Mouse (Mus musculus) inflammation-experienced regulatory T-cells, adult 6 months (primary cell): Measurements from ENCODE around the gene Cacna1d. TPM values are rescaled to one million over a fixed set of nuclear protein-coding genes. Genes with fewer than 3 reads are reported as not detected.

Experiments
- ATAC-seq: one replicate; pipeline ENCODE4 v1.8.0; 2017
- polyA plus RNA-seq, 3 experiments: library from polyadenylated mRNA; unstranded; fragments of 100-300 nt; shearing (Covaris generic); gene quantifications; one replicate each; pipeline ENCODE4 v1.2.1; 2017

Cacna1d gene
- polyA plus RNA-seq, 3 experiments from 2014 or later = 1.4 to 3.4 (median 2.8) TPM

DNA sequence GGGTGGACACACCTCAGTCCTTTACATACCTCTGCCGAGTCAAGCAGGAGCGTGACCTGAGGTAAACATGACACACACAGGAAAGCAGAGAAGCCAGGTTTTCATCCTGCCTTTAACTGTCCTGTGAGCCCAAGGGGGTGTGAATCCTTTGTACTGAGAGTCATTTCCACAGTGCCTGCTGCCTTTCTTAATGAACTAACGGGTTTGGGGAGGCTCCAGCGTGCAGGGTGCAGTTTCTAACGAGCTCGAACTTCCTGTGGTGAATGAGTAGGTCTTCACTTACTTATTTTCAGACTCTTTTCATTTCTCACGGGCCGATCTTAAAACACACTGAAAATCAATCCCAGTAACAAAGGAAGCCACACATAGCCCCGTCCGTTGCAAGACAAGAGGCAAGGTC is 476.8 kb downstream of the Cacna1d start:
- ATAC-seq = peak; percentile 46

DNA sequence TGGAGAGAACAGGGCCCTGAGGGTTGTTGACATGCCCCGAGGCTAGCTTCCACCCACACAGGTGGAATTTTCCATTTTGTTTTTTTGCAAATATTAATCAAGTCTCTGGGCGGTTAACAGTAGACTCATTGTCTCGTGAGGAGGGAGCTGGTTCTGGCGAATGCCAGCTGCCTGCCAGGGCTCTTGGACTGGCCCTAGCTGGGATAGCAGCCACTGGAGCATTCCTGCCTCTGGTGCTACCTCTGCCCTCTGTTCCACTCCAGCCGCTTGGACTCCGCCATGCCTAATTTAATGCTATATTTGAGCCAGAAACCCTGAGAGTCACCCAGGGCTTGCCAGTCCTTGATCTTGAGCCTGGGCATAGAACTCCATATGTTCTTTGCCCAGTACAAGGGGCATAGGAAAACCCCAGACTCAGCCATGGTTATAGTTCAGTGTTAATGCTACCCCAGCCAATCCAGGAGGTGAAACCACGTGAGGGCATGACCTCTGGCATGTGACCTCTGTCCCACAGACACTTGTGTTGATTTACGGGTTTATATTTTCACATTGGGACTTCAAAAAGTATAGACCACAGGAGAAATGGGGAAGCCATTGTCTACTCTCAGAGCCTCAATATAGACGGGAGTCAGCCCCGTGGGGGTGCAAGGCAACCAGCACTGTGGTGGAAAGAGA is 479.2 kb downstream of the Cacna1d start:
- ATAC-seq = no peak

DNA sequence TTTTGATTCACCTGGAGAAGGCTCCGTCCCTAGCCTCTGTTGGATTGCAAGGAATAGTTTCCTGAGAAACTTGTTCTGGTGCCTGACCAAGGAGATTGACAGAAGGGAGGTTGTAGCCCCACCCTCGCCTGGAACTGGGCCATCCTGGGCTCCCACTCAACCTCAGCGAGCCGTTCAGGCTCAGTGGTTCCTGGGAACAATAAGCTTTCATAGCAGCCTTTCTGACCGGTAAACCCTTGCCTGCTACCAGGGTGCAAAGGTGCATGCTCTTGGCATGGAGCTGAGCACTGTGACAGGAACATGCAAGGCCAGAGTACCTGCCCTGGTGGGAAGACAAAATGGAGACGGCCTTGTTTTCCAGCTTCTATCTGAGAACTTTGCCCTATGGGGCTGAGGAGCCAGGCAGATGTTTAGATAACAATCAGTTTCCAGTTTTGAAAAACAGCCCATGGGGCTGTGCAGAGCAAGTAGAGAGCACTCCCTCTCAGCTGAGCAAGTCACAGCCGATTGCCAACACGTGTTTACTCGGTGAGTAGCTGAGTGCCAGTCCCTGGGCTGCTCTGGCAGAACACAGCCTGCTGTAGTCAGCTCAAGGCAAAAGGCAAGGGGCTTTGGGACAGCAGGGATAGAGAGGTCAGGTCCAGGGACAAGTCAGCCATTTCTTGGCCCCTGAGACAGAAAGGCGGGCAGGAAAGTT is 481.2 kb downstream of the Cacna1d start:
- ATAC-seq = no peak

DNA sequence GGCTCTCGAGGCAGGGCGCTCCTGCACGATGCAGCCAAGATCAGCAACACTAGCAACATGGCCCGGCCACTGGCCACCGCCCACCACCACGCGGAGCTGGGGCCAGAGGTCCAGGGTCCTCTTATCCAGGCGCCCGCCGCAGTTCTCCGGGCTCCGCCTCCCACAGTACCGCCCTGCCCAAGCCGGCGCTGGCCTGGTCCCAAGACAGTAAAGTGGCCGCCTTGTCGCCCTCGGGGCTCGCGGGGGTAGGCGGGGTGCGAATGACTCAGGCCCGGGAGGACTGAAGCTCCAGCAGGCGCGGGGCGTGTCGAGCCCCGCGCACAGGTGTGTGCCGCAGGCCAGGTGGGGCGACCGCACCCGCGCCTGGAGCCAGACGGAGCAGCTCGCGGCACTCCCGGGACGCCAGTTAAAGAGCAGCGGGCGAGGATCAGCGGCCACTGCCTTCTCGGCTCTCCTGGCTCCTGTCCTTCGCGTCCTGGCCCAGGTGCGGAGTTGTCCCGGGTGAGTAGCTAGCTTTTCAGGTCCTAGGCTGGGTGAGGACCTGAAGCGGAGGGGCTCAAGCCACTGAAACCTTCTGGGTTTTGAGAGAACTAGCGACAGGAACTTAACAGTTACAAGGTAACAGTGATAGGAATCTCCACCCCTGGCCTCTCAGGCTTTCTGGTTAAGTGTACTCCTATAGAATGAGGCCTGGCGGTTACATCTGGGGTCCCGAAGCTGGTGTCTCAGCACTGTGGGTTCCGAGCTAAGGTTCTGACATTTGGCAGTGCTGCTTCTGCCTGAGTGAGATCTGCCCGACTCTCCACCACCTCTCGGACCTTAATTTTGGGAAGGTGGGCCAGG is 482.3 kb downstream of the Cacna1d start, which contains the start of the genes Il17rb and Chdh:
TSS of gene Il17rb (minus strand) at position 164 of the 843 bp plus-strand sequence.
TSS of gene Chdh (plus strand) at position 291 of the 843 bp plus-strand sequence.
- peak; percentile 63 for ATAC-seq

DNA sequence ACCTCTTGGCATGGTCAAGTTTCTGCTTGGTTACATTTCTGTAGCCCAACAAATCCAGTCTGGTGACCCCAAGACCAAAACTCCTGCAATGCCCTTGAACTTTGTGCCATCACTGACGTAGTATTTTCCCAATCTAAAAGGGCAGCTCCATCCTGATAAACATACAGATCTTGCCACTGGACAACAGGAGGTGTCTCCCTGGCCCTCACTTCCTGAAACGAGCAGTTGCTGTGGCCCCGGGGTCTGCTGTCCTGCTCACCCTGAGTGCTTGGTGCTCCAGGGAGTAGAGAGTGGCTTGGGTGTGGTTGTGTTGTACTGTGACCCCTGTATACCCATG is 491.8 kb downstream of the Cacna1d start:
- ATAC-seq = no peak

DNA sequence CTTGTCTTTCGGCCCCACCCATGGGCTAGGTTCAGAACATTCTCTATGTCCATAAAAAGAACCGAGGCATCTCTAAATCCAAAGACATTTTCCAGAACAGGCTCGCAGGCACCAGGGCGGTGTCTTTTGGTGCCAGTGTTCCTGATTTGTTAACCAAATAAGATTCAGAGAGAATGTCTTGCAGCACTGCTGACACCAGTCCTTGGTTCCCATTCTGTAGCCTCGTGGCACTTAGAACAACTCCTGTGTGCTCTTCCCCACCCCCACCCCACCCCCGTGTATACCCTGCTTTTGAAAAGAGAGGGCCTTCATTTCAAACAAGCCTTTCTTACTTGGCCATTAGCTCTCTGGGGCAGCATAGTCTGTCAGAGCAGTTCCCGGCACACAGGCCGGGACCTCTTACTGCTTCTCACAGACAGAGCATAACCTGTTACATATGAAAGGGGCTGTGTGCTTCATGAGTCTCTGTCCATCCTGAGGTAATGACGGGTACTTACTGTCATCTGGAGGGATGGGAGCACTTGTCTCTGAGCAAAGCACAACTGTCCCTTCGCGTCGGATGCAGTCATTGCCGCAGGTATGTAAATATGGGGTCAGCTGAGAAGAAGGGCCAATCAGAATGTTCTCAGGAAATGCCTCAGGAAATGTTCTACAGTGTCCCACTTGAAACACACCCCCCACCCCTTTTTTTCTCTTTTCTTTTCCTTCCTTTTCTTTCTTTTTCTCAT is 492.3 kb downstream of the Cacna1d start:
- ATAC-seq = no peak

DNA sequence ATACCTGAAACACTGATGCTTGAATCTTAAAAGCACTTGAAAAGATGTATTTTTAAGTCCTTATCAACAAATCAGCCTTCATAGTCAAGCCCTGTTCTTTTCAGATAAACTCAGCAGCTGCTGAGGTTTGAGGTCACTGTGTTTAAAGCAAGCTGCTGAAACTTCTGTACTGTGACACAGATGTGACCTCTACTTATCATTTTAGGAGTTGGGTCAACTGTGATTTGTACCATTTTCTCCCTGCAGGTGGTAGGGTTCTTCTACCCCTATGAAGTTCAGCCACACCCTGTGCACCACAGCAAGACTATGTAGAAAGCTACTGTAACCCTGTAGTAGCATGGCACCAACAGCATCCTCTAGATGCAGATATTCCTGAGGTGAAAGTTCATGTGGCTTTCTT is 493.9 kb downstream of the Cacna1d start:
- ATAC-seq = no peak

DNA sequence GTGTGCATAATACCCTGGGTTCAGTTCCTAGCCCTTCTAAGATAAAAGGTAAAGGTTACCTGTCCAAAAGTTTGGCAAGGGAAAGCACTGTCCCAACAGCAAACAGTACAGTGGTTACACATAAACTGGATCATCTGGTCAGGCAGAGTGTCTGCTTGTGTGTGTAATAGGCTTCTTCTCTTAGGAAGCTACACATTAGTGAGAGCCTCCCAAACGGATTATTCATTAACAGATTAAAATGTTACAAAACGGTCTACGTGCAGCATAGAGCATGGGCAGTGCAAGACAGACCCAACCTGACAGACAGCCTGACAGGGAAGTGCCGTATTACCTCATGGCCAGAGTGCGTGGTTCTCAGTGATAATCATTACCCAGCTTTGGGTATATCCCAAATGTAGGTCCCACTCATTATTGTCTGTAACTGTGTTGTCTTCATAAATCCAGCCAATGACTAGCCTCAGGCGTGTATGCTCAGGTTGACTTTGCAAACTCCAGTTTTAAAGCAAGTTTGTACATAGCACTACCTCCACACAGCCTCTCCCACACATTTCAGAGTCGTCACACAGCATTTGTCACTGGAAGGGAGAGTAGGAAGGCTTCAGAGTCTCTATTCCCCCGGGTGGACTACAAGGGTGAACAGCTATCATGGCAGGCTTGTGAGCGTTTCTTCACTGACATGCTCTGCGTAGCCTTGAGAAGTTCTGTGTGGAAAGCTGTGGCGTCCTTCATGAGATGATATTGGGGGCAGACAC is 495.1 kb downstream of the Cacna1d start:
- no peak for ATAC-seq

DNA sequence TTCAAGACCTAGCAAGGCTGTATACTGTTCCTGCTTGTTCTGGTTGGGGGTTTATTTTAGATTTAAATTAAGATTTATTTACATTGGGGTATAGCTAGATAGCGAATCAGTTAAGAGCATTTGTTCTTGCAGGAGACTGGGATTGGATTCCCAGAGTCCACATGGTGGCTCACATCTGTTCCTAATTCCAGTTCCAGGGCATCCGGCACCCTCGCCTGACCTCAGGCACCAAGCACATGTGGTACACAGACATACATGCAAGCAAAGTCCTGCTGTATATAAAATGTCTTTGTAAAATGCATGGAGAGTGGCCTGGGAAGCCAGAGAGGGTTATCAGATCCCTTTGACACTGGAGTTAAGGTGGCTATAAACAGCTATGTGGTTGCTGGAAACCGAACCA is 496.3 kb downstream of the Cacna1d start:
- no peak for ATAC-seq

Other genes starting within 250 kb of the Cacna1d start
- gene Dcp1a, start 11.9 kb downstream of the Cacna1d start, polyA plus RNA-seq = 10 to 100 TPM; 29.6 to 54.4 (median 36.3) TPM
- gene Tkt, start 56.9 kb upstream of the Cacna1d start, polyA plus RNA-seq = 100 to 1,000 TPM; 203 to 235 (median 209) TPM
- 10 to 100 TPM; 23.4 to 30.9 (median 28.3) TPM for gene Prkcd, start 134.8 kb upstream of the Cacna1d start, polyA plus RNA-seq
- 10 to 100 TPM; 10.9 to 17.1 (median 15.5) TPM for gene Rft1, start 162.9 kb upstream of the Cacna1d start, polyA plus RNA-seq
- 1 to 10 TPM; 7.1 to 9.9 (median 9.4) TPM for gene Sfmbt1, start 223.4 kb upstream of the Cacna1d start, polyA plus RNA-seq